ENCODE assay signal across 15 mouse cellular contexts in the genomic region with DNA sequence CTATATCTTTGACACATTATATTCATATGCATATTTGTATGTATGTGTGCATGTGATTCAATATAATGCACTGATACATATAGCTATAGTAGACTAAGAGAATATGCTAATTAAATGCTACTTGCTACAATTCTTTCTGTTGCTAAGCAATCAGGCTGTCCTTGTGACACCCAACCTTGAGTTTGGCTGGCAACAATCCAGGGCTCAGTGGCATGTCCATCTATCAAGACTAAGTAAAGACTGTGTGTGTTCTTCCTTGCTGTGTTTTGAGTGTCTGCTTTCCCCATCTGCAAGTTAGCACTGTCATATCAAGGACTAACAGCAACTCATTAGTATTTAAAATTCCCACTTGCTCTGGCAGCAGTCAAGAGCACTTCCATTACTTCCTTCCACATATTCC.
DNase-seq lines count a peak whose midpoint lies in the region; ATAC-seq and TF ChIP-seq lines count a peak whose summit lies in the region.
"Had no signal": no experiment of that assay in that cellular context is flagged by ENCODE, and none has a peak within 500 bp of the region (broad histone marks: within the 10 kb centered on the region; RNA-seq: fewer than 3 reads in every experiment).

No protein-coding gene starts in this region.

- H3K9ac ChIP-seq in heart, embryonic 11.5 days (ENCODE audit: low read depth, low read length), result no peak overlapping the region
- H3K9ac ChIP-seq in neural tube, embryonic 12.5 days, result no peak overlapping the region
- no peak overlapping the region for H3K9ac ChIP-seq in neural tube, embryonic 15.5 days (replicated peaks)
- no peak overlapping the region for H3K9ac ChIP-seq in lung, postnatal 0 days (replicated peaks; ENCODE audit: low read depth)
- H3K9ac ChIP-seq: embryonic facial prominence, embryonic 12.5 days; heart, embryonic 15.5 days; intestine, embryonic 15.5 days; liver, embryonic 15.5 days had no signal

- no peak for TF ChIP-seq POLR2A in brain, embryonic 14.5 days (IDR thresholded peaks at IDR 0.05; ENCODE audit: borderline replicate concordance, extremely low read depth, insufficient read depth, insufficient read length, poor library complexity, severe bottlenecking)

- no peak overlapping the region for H3K4me3 ChIP-seq in heart, embryonic 11.5 days (ENCODE audit: low read depth, low read length)
- H3K4me3 ChIP-seq in neural tube, embryonic 12.5 days, result no peak overlapping the region
- H3K4me3 ChIP-seq in neural tube, embryonic 15.5 days (replicated peaks), result no peak overlapping the region
- no peak overlapping the region for H3K4me3 ChIP-seq in lung, postnatal 0 days (ENCODE audit: low read depth, low read length)
- H3K4me3 ChIP-seq: embryonic facial prominence, embryonic 12.5 days; heart, embryonic 15.5 days; intestine, embryonic 15.5 days; liver, embryonic 15.5 days had no signal

- H3K4me1 ChIP-seq in heart, embryonic 11.5 days (ENCODE audit: control insufficient read depth, insufficient read depth, low read length), result no peaks in the 10 kb centered on the region
- H3K4me1 ChIP-seq in neural tube, embryonic 12.5 days, result no peaks in the 10 kb centered on the region
- no peaks in the 10 kb centered on the region for H3K4me1 ChIP-seq in neural tube, embryonic 15.5 days
- no peaks in the 10 kb centered on the region for H3K4me1 ChIP-seq in lung, postnatal 0 days (ENCODE audit: insufficient read depth, low read depth, low read length)
- H3K4me1 ChIP-seq: heart, embryonic 15.5 days; intestine, embryonic 15.5 days; liver, embryonic 15.5 days had no signal

- TF ChIP-seq CTCF in brain, embryonic 14.5 days (IDR thresholded peaks at IDR 0.05; ENCODE audit: borderline replicate concordance, extremely low read depth, insufficient read depth, insufficient read length), result no peak
- TF ChIP-seq CTCF in lung, postnatal 0 days (IDR thresholded peaks at IDR 0.05), result no peak

- H3K27ac ChIP-seq in heart, embryonic 11.5 days (ENCODE audit: low read depth, low read length), result no peak overlapping the region
- H3K27ac ChIP-seq in neural tube, embryonic 12.5 days, result no peak overlapping the region
- no peak overlapping the region for H3K27ac ChIP-seq in neural tube, embryonic 15.5 days (replicated peaks)
- no peak overlapping the region for H3K27ac ChIP-seq in lung, postnatal 0 days (ENCODE audit: low read length)
- H3K27ac ChIP-seq: embryonic facial prominence, embryonic 12.5 days; heart, embryonic 15.5 days; intestine, embryonic 15.5 days; liver, embryonic 15.5 days had no signal

- no peaks in the 10 kb centered on the region for H3K36me3 ChIP-seq in heart, embryonic 11.5 days (ENCODE audit: control insufficient read depth, insufficient read depth, low read length)
- H3K36me3 ChIP-seq in neural tube, embryonic 12.5 days, result no peaks in the 10 kb centered on the region
- H3K36me3 ChIP-seq in neural tube, embryonic 15.5 days, result no peaks in the 10 kb centered on the region
- no peaks in the 10 kb centered on the region for H3K36me3 ChIP-seq in lung, postnatal 0 days (ENCODE audit: insufficient read depth, low read length)
- H3K36me3 ChIP-seq: embryonic facial prominence, embryonic 12.5 days; heart, embryonic 15.5 days; intestine, embryonic 15.5 days; liver, embryonic 15.5 days had no signal

- H3K9me3 ChIP-seq in heart, embryonic 11.5 days (replicated peaks; ENCODE audit: control insufficient read depth, low read length), result no peaks in the 10 kb centered on the region
- H3K9me3 ChIP-seq in neural tube, embryonic 12.5 days, result no peaks in the 10 kb centered on the region
- H3K9me3 ChIP-seq in neural tube, embryonic 15.5 days (replicated peaks), result no peaks in the 10 kb centered on the region
- H3K9me3 ChIP-seq in lung, postnatal 0 days (ENCODE audit: low read length), result no peaks in the 10 kb centered on the region
- H3K9me3 ChIP-seq: embryonic facial prominence, embryonic 12.5 days; heart, embryonic 15.5 days; intestine, embryonic 15.5 days; liver, embryonic 15.5 days had no signal

- no peak for TF ChIP-seq EP300 in lung, postnatal 0 days (IDR thresholded peaks at IDR 0.05)

- no peaks in the 10 kb centered on the region for H3K27me3 ChIP-seq in heart, embryonic 11.5 days (ENCODE audit: control insufficient read depth, insufficient read depth, low read length)
- H3K27me3 ChIP-seq in neural tube, embryonic 12.5 days (replicated peaks), result no peaks in the 10 kb centered on the region
- no peaks in the 10 kb centered on the region for H3K27me3 ChIP-seq in neural tube, embryonic 15.5 days (replicated peaks)
- no peaks in the 10 kb centered on the region for H3K27me3 ChIP-seq in lung, postnatal 0 days (replicated peaks; ENCODE audit: insufficient read depth, low read length)
- H3K27me3 ChIP-seq: embryonic facial prominence, embryonic 12.5 days; heart, embryonic 15.5 days; intestine, embryonic 15.5 days; liver, embryonic 15.5 days had no signal

- peak; percentile 5 to 12 for DNase-seq in heart, postnatal 10 days
- DNase-seq in brain, embryonic 14.5 days (ENCODE audit: low read depth), result peak; percentile 83
- peak; percentile 21 for DNase-seq in retina, postnatal 1 day
- DNase-seq in spleen, postnatal 14 days (ENCODE audit: low spot score in 2 of 2), result no peak
- DNase-seq in lung, postnatal 0 days (ENCODE audit: low spot score), result no peak
- DNase-seq: cerebellum, adult 2 months; kidney, postnatal 25 days; lung, postnatal 4 days had no signal

- no peak overlapping the region for H3K4me2 ChIP-seq in heart, embryonic 11.5 days
- no peak overlapping the region for H3K4me2 ChIP-seq in neural tube, embryonic 12.5 days (replicated peaks)
- H3K4me2 ChIP-seq in neural tube, embryonic 15.5 days, result no peak overlapping the region
- no peak overlapping the region for H3K4me2 ChIP-seq in lung, postnatal 0 days (replicated peaks; ENCODE audit: low read depth, low read length)
- H3K4me2 ChIP-seq: embryonic facial prominence, embryonic 12.5 days; heart, embryonic 15.5 days; intestine, embryonic 15.5 days; liver, embryonic 15.5 days had no signal

- no peak for ATAC-seq in heart, embryonic 11.5 days (replicated peaks; ENCODE audit: insufficient number of reproducible peaks, low FRiP score, low TSS enrichment)
- peak; percentile 56; the same call in 1 of the 2 replicates for ATAC-seq in neural tube, embryonic 12.5 days (ENCODE audit: low FRiP score, low read depth)
- ATAC-seq in neural tube, embryonic 15.5 days (ENCODE audit: low FRiP score), result no peak
- no peak for ATAC-seq in lung, postnatal 0 days
- ATAC-seq: intestine, embryonic 15.5 days had no signal

- intact Hi-C loops in heart, postnatal 10 days (cut with DNase I), result loop anchor here (10.0 kb wide), 1 partner anchor 1554 kb away; no protein-coding TSS in a partner anchor

Comparison
In these comparisons a context has a peak if more than half of its experiments do, and no peak if none do; other contexts are left out.
1. DNase-seq: peak in heart, postnatal 10 days (2 of 2), brain, embryonic 14.5 days (single experiment) and retina, postnatal 1 day (single experiment); none in spleen, postnatal 14 days (0 of 2) and lung, postnatal 0 days (single experiment).